Mouse (Mus musculus) heart, embryonic 14.5 days (tissue): ENCODE measurements around the gene Tom1l1. TPM values are rescaled to one million over a fixed set of nuclear protein-coding genes. Genes with fewer than 3 reads are reported as not detected.
A peak's percentile ranks its signal among the peaks of the same experiment; 100 is the strongest.

Experiments used
- ATAC-seq: fragments of 200-750 bp; cut with Nextera tagmentation; 2 replicates; pipeline ENCODE4 v1.8.0; 2017; ENCODE audit warnings: low read depth, moderate TSS enrichment; ENCODE audit not compliant: insufficient number of reproducible peaks, insufficient read depth, low FRiP score
- H3K27ac ChIP-seq, 2 experiments: fragments of 200-500 bp in 1 of 2; fragments of 300-500 bp in 1 of 2; sonication (generic) in 1 of 2; replicated peaks in 1 of 2; 2 replicates each; pipeline ENCODE4 v1.5.1; 2012 to 2014; ENCODE audit warnings: low read depth in 2 of 2, low read length in 2 of 2, control low read depth in 1 of 2, mild to moderate bottlenecking in 1 of 2, mixed read lengths in 1 of 2; ENCODE audit not compliant: control insufficient read depth in 1 of 2, insufficient read depth in 1 of 2
- H3K27me3 ChIP-seq: fragments of 300-500 bp; sonication (generic); 2 replicates; pipeline ENCODE4 v1.6.1; 2014; ENCODE audit warnings: mild to moderate bottlenecking, low read length, control low read depth; ENCODE audit not compliant: control insufficient read depth, insufficient read depth
- H3K36me3 ChIP-seq: fragments of 300-500 bp; sonication (generic); 2 replicates; pipeline ENCODE4 v1.6.1; 2014; ENCODE audit warnings: mild to moderate bottlenecking, control low read depth, low read length, mixed read lengths; ENCODE audit not compliant: control insufficient read depth, insufficient read depth
- H3K4me1 ChIP-seq, 2 experiments: fragments of 200-500 bp in 1 of 2; fragments of 300-500 bp in 1 of 2; sonication (generic) in 1 of 2; 2 replicates each; pipeline ENCODE4 v1.6.1; 2012 to 2014; ENCODE audit warnings: low read length in 2 of 2, control low read depth in 1 of 2, mixed read lengths in 1 of 2; ENCODE audit not compliant: control insufficient read depth in 2 of 2, insufficient read depth in 2 of 2
- H3K4me2 ChIP-seq: fragments of 300-500 bp; sonication (generic); 2 replicates; pipeline ENCODE4 v1.6.1; 2014; ENCODE audit warnings: mild to moderate bottlenecking, low read length
- H3K4me3 ChIP-seq, 2 experiments: fragments of 200-500 bp in 1 of 2; fragments of 300-500 bp in 1 of 2; sonication (generic) in 1 of 2; 2 replicates each; pipeline ENCODE4 v1.5.1; 2012 to 2014; ENCODE audit warnings: low read length in 2 of 2, mild to moderate bottlenecking in 2 of 2, control low read depth in 1 of 2, low read depth in 1 of 2, moderate library complexity in 1 of 2; ENCODE audit not compliant: control insufficient read depth in 1 of 2, insufficient read depth in 1 of 2
- H3K9ac ChIP-seq: fragments of 300-500 bp; sonication (generic); 2 replicates; pipeline ENCODE4 v1.6.1; 2014; ENCODE audit warnings: mild to moderate bottlenecking, low read length
- H3K9me3 ChIP-seq: fragments of 300-500 bp; sonication (generic); 2 replicates; pipeline ENCODE4 v1.6.1; 2016; ENCODE audit warnings: low read length, control low read depth; ENCODE audit not compliant: control insufficient read depth
- WGBS: fragments of 180-500 bp; shearing (Covaris S2); extraction: QIAGEN DNeasy Blood & Tissue Kit; methylation state at CpG from one replicate; pipeline ENCODE4 v1.1.7; 2014; 5-methylcytosine and 5-hydroxymethylcytosine counted together
- polyA plus RNA-seq: library from polyadenylated mRNA; unstranded; fragments of >200 nt; fragmentation: Nextera tagmentation; extraction: Ambion mirVana; gene quantifications from 2 replicates; pipeline ENCODE4 v1.2.1, GENCODE M21; 2014

Gene Tom1l1
- polyA plus RNA-seq, 1 experiment from 2014 or later = 36.9 TPM

GRCm38 (mm10) chr11:90660662-90661061 is 27.5 kb downstream of the Tom1l1 start:
- Histone ChIP-seq H3K4me1 (peaks cover 9 to 22% of the 10 kb centered on the region in 2 experiments), H3K4me3 (no peak overlapping the region), H3K27me3 (no peaks in the 10 kb centered on the region), H3K9me3 (no peaks in the 10 kb centered on the region), H3K27ac (no peak overlapping the region), H3K36me3 (peaks cover 53% of the 10 kb centered on the region), H3K4me2 (no peak overlapping the region), H3K9ac (no peak overlapping the region)
- ATAC-seq = no peak
- 76% methylated on average over 4 of the region's 4 CpGs for WGBS

- Histone ChIP-seq H3K27ac (no peak overlapping the region), H3K27me3 (no peaks in the 10 kb centered on the region), H3K4me2 (no peak overlapping the region), H3K9ac (no peak overlapping the region), H3K4me3 (no peak overlapping the region), H3K36me3 (peaks cover 62% of the 10 kb centered on the region), H3K9me3 (no peaks in the 10 kb centered on the region), H3K4me1 (no peaks in the 10 kb centered on the region)
- no peak for ATAC-seq
- WGBS = 84% methylated on average over 12 of the region's 12 CpGs
Observed at GRCm38 (mm10) chr11:90657527-90657926, 30.6 kb downstream of the Tom1l1 start.

GRCm38 (mm10) chr11:90652603-90653002 is 35.6 kb downstream of the Tom1l1 start:
- Histone ChIP-seq H3K4me1 (no peaks in the 10 kb centered on the region), H3K27ac (no peak overlapping the region), H3K4me2 (no peak overlapping the region), H3K4me3 (no peak overlapping the region), H3K9ac (no peak overlapping the region), H3K36me3 (peaks cover 67% of the 10 kb centered on the region), H3K27me3 (no peaks in the 10 kb centered on the region), H3K9me3 (no peaks in the 10 kb centered on the region)
- no peak for ATAC-seq
- 79% methylated on average over 4 of the region's 4 CpGs for WGBS

- H3K4me3 ChIP-seq = no peak overlapping the region
- 45% methylated on average over 9 of the region's 9 CpGs for WGBS
- H3K9me3 ChIP-seq = no peaks in the 10 kb centered on the region
- H3K9ac ChIP-seq = no peak overlapping the region
- no peak overlapping the region for H3K4me2 ChIP-seq
- no peaks in the 10 kb centered on the region for H3K27me3 ChIP-seq
- no peaks in the 10 kb centered on the region for H3K4me1 ChIP-seq
- no peak for ATAC-seq
- H3K36me3 ChIP-seq = peaks cover 67% of the 10 kb centered on the region
- H3K27ac ChIP-seq = no peak overlapping the region; a peak in 1 of 4 replicates
Observed at GRCm38 (mm10) chr11:90650231-90650885, 37.8 kb downstream of the Tom1l1 start.

GRCm38 (mm10) chr11:90649777-90650176 is 38.4 kb downstream of the Tom1l1 start:
- H3K4me1 ChIP-seq = no peaks in the 10 kb centered on the region
- WGBS = 87% methylated on average over 6 of the region's 6 CpGs
- H3K4me2 ChIP-seq = no peak overlapping the region
- peaks cover 69% of the 10 kb centered on the region for H3K36me3 ChIP-seq
- ATAC-seq = no peak
- H3K27ac ChIP-seq = no peak overlapping the region
- H3K4me3 ChIP-seq = no peak overlapping the region
- no peaks in the 10 kb centered on the region for H3K27me3 ChIP-seq
- H3K9ac ChIP-seq = no peak overlapping the region
- H3K9me3 ChIP-seq = no peaks in the 10 kb centered on the region

- under 1% methylated on average over 53 of the region's 54 CpGs for WGBS
- Histone ChIP-seq H3K4me1 (peaks cover 0 to 14% of the 10 kb centered on the region in 2 experiments; a peak in 3 of 4 replicates), H3K27me3 (no peaks in the 10 kb centered on the region), H3K36me3 (peaks cover 30% of the 10 kb centered on the region), H3K27ac (peak overlapping the region; percentile 75 to 96), H3K4me2 (peak overlapping the region; percentile 79), H3K4me3 (peak overlapping the region; percentile 64 to 98), H3K9ac (peak overlapping the region; percentile 92), H3K9me3 (no peaks in the 10 kb centered on the region)
- peak; percentile 68 for ATAC-seq
Observed at GRCm38 (mm10) chr11:90638312-90638830, 49.8 kb downstream of the Tom1l1 start.

GRCm38 (mm10) chr11:90637440-90638311 is 50.5 kb downstream of the Tom1l1 start, which contains the start of the genes Stxbp4 and Cox11:
Gene Stxbp4, minus strand, starts transcription at chr11:90638084.
Gene Cox11, plus strand, starts transcription at chr11:90638173.
- Histone ChIP-seq H3K4me3 (peak within 1 kb of the TSS; percentile 64 to 98), H3K4me1 (peaks cover 0 to 14% of the 10 kb centered on the region in 2 experiments; a peak in 3 of 4 replicates), H3K4me2 (peak within 1 kb of the TSS; percentile 79), H3K27me3 (no peaks in the 10 kb centered on the region), H3K9ac (peak within 1 kb of the TSS; percentile 92), H3K36me3 (peaks cover 24% of the 10 kb centered on the region), H3K27ac (peak within 1 kb of the TSS; percentile 90 to 96), H3K9me3 (no peaks in the 10 kb centered on the region)
- ATAC-seq = peak; percentile 95
- WGBS = under 1% methylated on average over 48 of the region's 48 CpGs
